In genomic region chr15:95897653-95898052, GRCm38 (mm10) we compare ENCODE assay signal across 26 mouse cellular contexts.
"Had no signal": no experiment of that assay in that cellular context is flagged by ENCODE, and none has a peak within 500 bp of the region (broad histone marks: within the 10 kb centered on the region; RNA-seq: fewer than 3 reads in every experiment).

No protein-coding gene starts in this region.

- H3K4me3 ChIP-seq: gastrocnemius, adult 2 months; heart, adult 2 months; heart, embryonic 13.5 days; heart, embryonic 15.5 days; hindbrain, embryonic 10.5 days; hindbrain, embryonic 12.5 days; intestine, embryonic 15.5 days; layer of hippocampus, adult 2 months; left cerebral cortex, adult 2 months; limb, embryonic 10.5 days; limb, embryonic 12.5 days had no signal

- H3K27me3 ChIP-seq: heart, embryonic 13.5 days; heart, embryonic 15.5 days; hindbrain, embryonic 12.5 days; intestine, embryonic 15.5 days; limb, embryonic 12.5 days had no signal

- H3K4me1 ChIP-seq: hindbrain, embryonic 10.5 days; intestine, embryonic 15.5 days had no signal

- DNase-seq: gastrocnemius, adult 2 months; gastrocnemius, postnatal 10 days; gastrocnemius, postnatal 25 days; heart, adult 2 months; heart, postnatal 14 days; heart, postnatal 4 days; kidney, adult 18-20 months; kidney, adult 8-10 months; kidney, postnatal 10 days; kidney, postnatal 25 days; kidney, postnatal 4 days had no signal

- H3K27ac ChIP-seq: gastrocnemius, adult 2 months; heart, adult 2 months; heart, embryonic 13.5 days; heart, embryonic 15.5 days; hindbrain, embryonic 10.5 days; hindbrain, embryonic 12.5 days; hindbrain, embryonic 14.5 days; intestine, embryonic 15.5 days; layer of hippocampus, adult 2 months; left cerebral cortex, adult 2 months; limb, embryonic 10.5 days; limb, embryonic 12.5 days; liver, embryonic 14.5 days had no signal

- ATAC-seq: hindbrain, embryonic 16.5 days; inflammation-experienced regulatory T-cells, adult 6 months; intestine, embryonic 15.5 days; intestine, postnatal 0 days had no signal

- H3K4me2 ChIP-seq: heart, embryonic 11.5 days; heart, embryonic 13.5 days; heart, embryonic 15.5 days; hindbrain, embryonic 12.5 days; hindbrain, embryonic 14.5 days; intestine, embryonic 15.5 days; limb, embryonic 12.5 days had no signal

- H3K9me3 ChIP-seq: heart, embryonic 13.5 days; heart, embryonic 15.5 days; hindbrain, embryonic 10.5 days; hindbrain, embryonic 12.5 days; intestine, embryonic 15.5 days; limb, embryonic 10.5 days; limb, embryonic 12.5 days had no signal

- H3K9ac ChIP-seq: heart, embryonic 13.5 days; heart, embryonic 15.5 days; hindbrain, embryonic 12.5 days; hindbrain, embryonic 14.5 days; intestine, embryonic 15.5 days; limb, embryonic 12.5 days; liver, embryonic 14.5 days had no signal
